Mouse (Mus musculus): ENCODE measurements around the gene Btbd7.

The Btbd7 gene

DNA sequence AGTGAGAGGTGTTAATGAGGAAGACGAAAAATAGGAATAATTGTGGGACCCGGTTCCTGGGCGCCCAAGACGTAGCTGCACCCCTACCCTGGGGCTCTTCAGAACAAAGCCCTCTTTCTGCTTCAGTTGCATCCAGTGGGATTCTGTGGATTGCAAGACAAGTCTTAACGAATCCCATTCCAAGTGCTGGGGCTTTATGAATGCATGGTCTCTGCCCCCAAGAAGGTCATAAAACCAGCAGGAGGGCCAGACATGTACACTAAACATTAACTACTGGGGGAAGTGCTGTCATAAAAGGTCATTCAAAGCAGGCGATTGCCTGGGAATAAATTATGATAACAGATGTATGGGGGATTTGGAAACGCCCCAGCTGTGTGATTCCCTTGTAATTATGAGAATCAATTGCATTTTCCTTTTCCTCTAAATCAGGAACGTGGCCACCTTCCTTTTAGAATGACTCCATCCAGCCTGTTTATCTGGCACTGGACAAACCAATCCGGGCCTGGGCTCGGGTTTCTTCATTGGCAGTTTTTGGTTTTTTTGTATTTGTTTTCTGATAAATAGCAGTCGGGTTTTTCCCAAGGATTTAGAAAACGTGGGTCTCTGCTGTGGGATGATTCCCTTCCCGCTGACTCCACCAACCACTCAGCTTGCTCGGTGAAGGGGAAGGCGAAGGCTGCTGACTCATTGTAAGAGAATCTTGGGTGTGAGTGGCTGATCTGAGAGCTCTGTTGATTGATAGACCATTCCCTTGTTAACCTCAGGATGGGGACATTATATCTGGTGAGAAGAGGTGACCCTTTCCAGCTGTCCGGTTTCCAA, 147.3 kb downstream of the Btbd7 start:
- no peak for DNase-seq (ENCODE audit: low spot score in 2 of 2)
